Mouse (Mus musculus): ENCODE results near the gene Lmln. TPM values are rescaled to one million over a fixed set of nuclear protein-coding genes. Genes with fewer than 3 reads are reported as not detected.
A peak's percentile ranks its signal among the peaks of the same experiment; 100 is the strongest.

Lmln gene
- total and polyA plus RNA-seq, 3 experiments, result 2.0 to 3.8 TPM; not detected in 1

DNA sequence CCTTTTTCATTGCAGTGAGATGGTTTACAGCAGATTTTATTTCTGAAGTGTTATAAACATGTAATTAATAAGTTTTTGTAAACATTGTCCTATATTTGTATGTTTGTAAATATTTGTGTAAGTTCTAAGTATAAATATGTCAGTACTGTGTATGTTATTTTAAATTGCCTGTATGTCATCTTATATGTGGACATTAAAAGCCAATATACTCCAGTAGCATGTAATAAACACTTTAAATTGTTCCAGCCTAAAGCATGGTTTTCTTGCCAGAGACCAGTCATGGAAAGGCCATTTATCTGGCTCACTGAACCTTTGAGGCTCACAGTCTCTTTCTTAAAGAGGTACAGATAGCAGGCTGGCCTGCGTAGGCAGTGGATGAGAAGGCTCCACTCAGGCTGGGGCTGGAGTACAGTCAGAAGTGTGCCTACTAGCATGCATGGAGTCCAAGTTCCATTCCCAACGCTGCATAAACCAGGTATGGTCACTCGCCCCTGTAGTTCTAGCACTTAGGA lies 46.9 kb upstream of the Lmln start:
- Histone ChIP-seq H3K4me3 (ENCODE audit: control insufficient read depth in 1 of 2, insufficient read depth in 1 of 2, low read depth in 2 of 2, low read length in 2 of 2) (no peak overlapping the region), H3K4me1 (ENCODE audit: control insufficient read depth in 1 of 2, insufficient read depth in 2 of 2, low read length in 2 of 2) (peaks cover 1 to 7% of the 10 kb centered on the region in 2 experiments; a peak in 3 of 4 replicates), H3K9ac (ENCODE audit: control insufficient read depth, low read depth, low read length, poor library complexity, severe bottlenecking) (no peak overlapping the region), H3K36me3 (ENCODE audit: control insufficient read depth in 1 of 2, insufficient read depth in 2 of 2, low read length in 2 of 2) (peaks cover 1 to 5% of the 10 kb centered on the region in 2 experiments; a peak in 3 of 4 replicates), H3K9me3 (replicated peaks; ENCODE audit: insufficient read depth, low read length) (no peaks in the 10 kb centered on the region), H3K27ac (ENCODE audit: control insufficient read depth, low read depth, low read length) (no peak overlapping the region), H3K27me3 (ENCODE audit: control insufficient read depth in 1 of 2, insufficient read depth in 2 of 2, low read length in 2 of 2) (no peaks in the 10 kb centered on the region), H3K79me2 (ENCODE audit: control insufficient read depth, insufficient read depth, low read length, poor library complexity) (no peaks in the 10 kb centered on the region)
- no peak for DNase-seq (ENCODE audit: low read depth, low spot score)
- TF ChIP-seq ZNF384 (IDR thresholded peaks at IDR 0.05; ENCODE audit: low read depth, low read length) (no peak), GABPA (IDR thresholded peaks at IDR 0.05; ENCODE audit: low read depth, low read length) (no peak), MYB (IDR thresholded peaks at IDR 0.05; ENCODE audit: low read depth, low read length) (no peak), MYC (IDR thresholded peaks at IDR 0.05; ENCODE audit: low read depth, low read length) (no peak), ZC3H11A (IDR thresholded peaks at IDR 0.05; ENCODE audit: low read depth, low read length) (no peak), JUND (IDR thresholded peaks at IDR 0.05; ENCODE audit: low read depth, low read length) (no peak), SIN3A (IDR thresholded peaks at IDR 0.05; ENCODE audit: low read length) (no peak), POLR2AphosphoS5 (IDR thresholded peaks at IDR 0.05; ENCODE audit: borderline replicate concordance, low read depth, low read length) (no peak), CTCF (IDR thresholded peaks at IDR 0.05 in 2 of 3, conservative IDR thresholded peaks at IDR 0.05 in 1 of 3; ENCODE audit: control insufficient read depth in 1 of 3, insufficient read depth in 1 of 3, low read depth in 2 of 3, low read length in 3 of 3, poor library complexity in 1 of 3, severe bottlenecking in 1 of 3) (no peak), USF2 (IDR thresholded peaks at IDR 0.05; ENCODE audit: borderline replicate concordance in 1 of 2, insufficient read depth in 1 of 2, low read depth in 1 of 2, low read length in 2 of 2) (no peak), MXI1 (IDR thresholded peaks at IDR 0.05; ENCODE audit: low read depth, low read length) (no peak), MAX (IDR thresholded peaks at IDR 0.05; ENCODE audit: low read length) (no peak), TBP (IDR thresholded peaks at IDR 0.05; ENCODE audit: low read depth, low read length) (no peak), USF1 (IDR thresholded peaks at IDR 0.05; ENCODE audit: low read depth, low read length) (no peak)

DNA sequence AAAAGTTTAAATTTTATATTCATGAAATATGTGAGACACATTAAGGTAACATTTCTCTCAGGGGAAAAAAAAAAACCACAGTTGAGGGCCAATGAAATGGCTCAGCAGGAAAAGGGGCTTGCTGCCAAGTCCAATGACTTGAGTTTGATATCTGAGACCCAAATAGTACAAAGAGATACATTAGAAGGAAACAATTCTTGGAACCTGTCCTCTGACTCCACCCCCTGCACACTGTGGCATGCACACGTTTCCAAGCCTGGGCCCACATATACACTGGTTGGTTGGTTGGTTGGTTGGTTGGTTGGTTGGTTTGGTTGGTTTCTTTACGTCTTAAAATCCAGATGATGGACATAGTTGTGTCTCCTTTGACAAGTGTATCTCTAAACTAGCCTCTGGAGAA lies 46.3 kb upstream of the Lmln start:
- DNase-seq (ENCODE audit: low read depth, low spot score), result peak; percentile 62
- no peak overlapping the region for H3K27ac ChIP-seq (ENCODE audit: control insufficient read depth, low read depth, low read length)
- no peak overlapping the region for H3K9ac ChIP-seq (ENCODE audit: control insufficient read depth, low read depth, low read length, poor library complexity, severe bottlenecking)
- H3K79me2 ChIP-seq (ENCODE audit: control insufficient read depth, insufficient read depth, low read length, poor library complexity), result no peaks in the 10 kb centered on the region
- no peaks in the 10 kb centered on the region for H3K9me3 ChIP-seq (replicated peaks; ENCODE audit: insufficient read depth, low read length)
- H3K4me3 ChIP-seq (ENCODE audit: control insufficient read depth in 1 of 2, insufficient read depth in 1 of 2, low read depth in 2 of 2, low read length in 2 of 2), result no peak overlapping the region
- H3K27me3 ChIP-seq (ENCODE audit: control insufficient read depth in 1 of 2, insufficient read depth in 2 of 2, low read length in 2 of 2), result no peaks in the 10 kb centered on the region
- H3K36me3 ChIP-seq (ENCODE audit: control insufficient read depth in 1 of 2, insufficient read depth in 2 of 2, low read length in 2 of 2), result peaks cover 1 to 5% of the 10 kb centered on the region in 2 experiments; a peak in 3 of 4 replicates
- TF ChIP-seq USF1 (IDR thresholded peaks at IDR 0.05; ENCODE audit: low read depth, low read length) (no peak), ZNF384 (IDR thresholded peaks at IDR 0.05; ENCODE audit: low read depth, low read length) (peak; percentile 83)
- peaks cover 1 to 7% of the 10 kb centered on the region in 2 experiments; a peak in 3 of 4 replicates for H3K4me1 ChIP-seq (ENCODE audit: control insufficient read depth in 1 of 2, insufficient read depth in 2 of 2, low read length in 2 of 2)
